8 mouse cellular contexts compared by ENCODE assay signal in genomic region chr9:20644360-20645081, GRCm38 (mm10). TPM values are rescaled to one million over a fixed set of nuclear protein-coding genes. Genes with fewer than 3 reads are reported as not detected.
A peak's percentile ranks its signal among the peaks of the same experiment; 100 is the strongest.
DNase-seq lines count a peak whose midpoint lies in the region; ATAC-seq and TF ChIP-seq lines count a peak whose summit lies in the region.

Gene Fbxl12 (minus strand): TSS chr9:20644767.

- peaks cover 30% of the 10 kb centered on the region for H3K4me1 ChIP-seq in hindbrain, embryonic 16.5 days (ENCODE audit: control insufficient read depth, insufficient read depth, low read depth, low read length)

- H3K9me3 ChIP-seq in hindbrain, embryonic 16.5 days (ENCODE audit: control insufficient read depth, low read length): no peaks in the 10 kb centered on the region

- no peaks in the 10 kb centered on the region for H3K27me3 ChIP-seq in hindbrain, embryonic 16.5 days (replicated peaks; ENCODE audit: control insufficient read depth, insufficient read depth, low read length)

- intact Hi-C loops in gastrocnemius, adult 2 months (cut with DNase I): loop anchor here (10.0 kb wide), 3 partner anchors 60 to 260 kb away; partner anchors contain the start of genes Zfp26, Zfp560 and Zfp846
- intact Hi-C loops in left cerebral cortex, postnatal 10 days (cut with DNase I): loop anchor here (10.0 kb wide), 1 partner anchor 180 kb away; the partner anchor contains the start of gene Zfp26

- under 1% methylated on average over 43 of the region's 43 CpGs for WGBS in hindbrain, embryonic 16.5 days

- H3K36me3 ChIP-seq in hindbrain, embryonic 16.5 days (ENCODE audit: control insufficient read depth, insufficient read depth, low read length): peaks cover 15% of the 10 kb centered on the region

- H3K9ac ChIP-seq in hindbrain, embryonic 16.5 days (ENCODE audit: low read depth, low read length): peak within 1 kb of the TSS; percentile 76

- TF ChIP-seq CTCF in gastrocnemius, adult 2 months (IDR thresholded peaks at IDR 0.05): no peak

- H3K4me3 ChIP-seq in gastrocnemius, adult 2 months: peak within 1 kb of the TSS; percentile 90
- H3K4me3 ChIP-seq in hindbrain, embryonic 16.5 days (ENCODE audit: low read length): peak within 1 kb of the TSS; percentile 90

- H3K27ac ChIP-seq in gastrocnemius, adult 2 months: peak within 1 kb of the TSS; percentile 94
- H3K27ac ChIP-seq in hindbrain, embryonic 16.5 days (ENCODE audit: low read depth, low read length): peak within 1 kb of the TSS; percentile 89

- peak; percentile 62 for ATAC-seq in activated CD4-positive, CD25-positive, alpha-beta regulatory T cell, adult 4 months
- ATAC-seq in hindbrain, embryonic 16.5 days: peak; percentile 37; the same call in 1 of the 2 replicates
- ATAC-seq in megakaryocyte progenitor cell, adult 5-6 weeks (replicated peaks; ENCODE audit: poor library complexity): peak; percentile 65

- H3K4me2 ChIP-seq in hindbrain, embryonic 16.5 days (ENCODE audit: low read length): peak within 1 kb of the TSS; percentile 99

- DNase-seq in cerebellum, postnatal 25 days: peak; percentile 77 to 82
- DNase-seq in gastrocnemius, adult 2 months: peak; percentile 78
- peak; percentile 71 to 79 for DNase-seq in left cerebral cortex, postnatal 10 days (ENCODE audit: extremely low spot score in 1 of 2, low spot score in 2 of 2)
- DNase-seq in right cerebral cortex, postnatal 14 days: peak; percentile 71
- DNase-seq in yolk sac, embryonic 10.5 days (ENCODE audit: low spot score): peak; percentile 81

RNA-seq across cellular contexts. Expression of gene Fbxl12, which starts in this region (rescaled TPM):
- 10 to 100 TPM; 26.1 to 30.9 TPM for polyA plus RNA-seq in activated CD4-positive, CD25-positive, alpha-beta regulatory T cell, adult 4 months (2017; shearing (Covaris generic))
- total RNA-seq in gastrocnemius, adult 2 months (2021): 1 to 10 TPM; 4.7 to 5.3 TPM
- 14.6 and 15.6 TPM in 2 replicates for polyA plus RNA-seq in hindbrain, embryonic 16.5 days (2015; fragmentation: Nextera tagmentation; extraction: Ambion mirVana)
- total RNA-seq in left cerebral cortex, postnatal 10 days (2021): 10 to 100 TPM; 18.0 to 19.5 TPM
- total RNA-seq in megakaryocyte progenitor cell, adult 5-6 weeks (2015): 8.3 and 17.3 TPM in 2 replicates
- total RNA-seq in megakaryocyte progenitor cell, adult 5-6 weeks (2017): 4.2 and 6.4 TPM in 2 replicates

Comparison
In these comparisons a context has a peak if more than half of its experiments do, and no peak if none do; other contexts are left out.
1. Peak in every context shown above with its lines: DNase-seq, ATAC-seq, H3K4me3 ChIP-seq and H3K27ac ChIP-seq.